ENCODE assay signal across 29 mouse cellular contexts in the genomic region with DNA sequence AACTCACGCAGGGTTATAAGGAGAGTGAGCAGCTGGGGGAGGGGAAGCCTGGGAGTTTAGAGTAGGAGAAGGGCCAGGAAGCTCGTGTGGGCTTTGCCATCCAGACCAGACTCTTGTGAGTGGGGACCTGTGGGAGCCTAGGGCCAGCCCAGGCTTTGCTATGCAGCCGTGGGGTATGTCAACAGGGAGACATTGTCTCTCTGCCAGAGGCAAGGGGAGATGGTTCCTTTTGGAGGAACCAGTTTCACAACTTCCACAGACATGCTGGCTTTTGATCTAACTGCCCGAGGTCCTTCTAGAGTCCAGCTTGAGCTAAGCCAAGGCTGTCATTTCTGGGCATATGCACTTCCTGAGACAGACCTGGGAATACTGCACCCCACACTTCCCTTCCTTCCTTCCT. TPM values are rescaled to one million over a fixed set of nuclear protein-coding genes. Genes with fewer than 3 reads are reported as not detected.
DNase-seq lines count a peak whose midpoint lies in the region; ATAC-seq and TF ChIP-seq lines count a peak whose summit lies in the region.
"Had no signal": no experiment of that assay in that cellular context is flagged by ENCODE, and none has a peak within 500 bp of the region (broad histone marks: within the 10 kb centered on the region; RNA-seq: fewer than 3 reads in every experiment).

No protein-coding gene starts in this region.

- DNase-seq in lung, embryonic 14.5 days = peak; percentile 43
- no peak for DNase-seq in lung, postnatal 14 days
- peak; percentile 10 for DNase-seq in urinary bladder, postnatal 14 days (ENCODE audit: low spot score)
- DNase-seq in urinary bladder, postnatal 36 days (ENCODE audit: low spot score in 2 of 2) = no peak
- no peak for DNase-seq in gastrocnemius, postnatal 14 days
- DNase-seq in left cerebral cortex, postnatal 25 days (ENCODE audit: low spot score in 2 of 2) = no peak
- DNase-seq: adrenal gland, postnatal 14 days; cerebellum, adult 11 months; cerebellum, postnatal 10 days; forebrain, postnatal 0 days; heart, postnatal 14 days; kidney, postnatal 4 days; layer of hippocampus, postnatal 36 days; liver; lung, postnatal 10 days; midbrain, embryonic 14.5 days; right cerebral cortex, postnatal 14 days; thymus, adult 2 months; thymus, postnatal 4 days had no signal

- WGBS in lung, embryonic 14.5 days = 39% methylated on average over 4 of the region's 4 CpGs

- H3K4me2 ChIP-seq in lung, embryonic 14.5 days = no peak overlapping the region
- H3K4me2 ChIP-seq: forebrain, embryonic 12.5 days; hindbrain, embryonic 15.5 days; neural tube, embryonic 15.5 days had no signal

- no peaks in the 10 kb centered on the region for H3K36me3 ChIP-seq in lung, embryonic 14.5 days (ENCODE audit: insufficient read depth)
- H3K36me3 ChIP-seq: forebrain, embryonic 12.5 days; hindbrain, embryonic 10.5 days; hindbrain, embryonic 15.5 days; neural tube, embryonic 15.5 days had no signal

- no peak overlapping the region for H3K9ac ChIP-seq in lung, embryonic 14.5 days
- H3K9ac ChIP-seq: forebrain, embryonic 12.5 days; forebrain, postnatal 0 days; hindbrain, embryonic 15.5 days; liver, embryonic 14.5 days; neural tube, embryonic 15.5 days had no signal

- H3K27me3 ChIP-seq in lung, embryonic 14.5 days (ENCODE audit: insufficient read depth, low read length) = no peaks in the 10 kb centered on the region
- H3K27me3 ChIP-seq: hindbrain, embryonic 15.5 days; neural tube, embryonic 15.5 days had no signal

- peak overlapping the region; percentile 24; the same call in 1 of the 2 replicates for H3K27ac ChIP-seq in lung, embryonic 14.5 days (ENCODE audit: low read depth)
- H3K27ac ChIP-seq: forebrain, embryonic 12.5 days; hindbrain, embryonic 10.5 days; hindbrain, embryonic 15.5 days; kidney, postnatal 0 days; liver, embryonic 14.5 days; neural tube, embryonic 15.5 days had no signal

- intact Hi-C loops in gastrocnemius, postnatal 14 days (cut with DNase I; ENCODE audit: low total_unique reads) = no loop called here
- intact Hi-C loops in left cerebral cortex, postnatal 25 days (cut with DNase I) = no loop called here

- no peak for TF ChIP-seq CTCF in lung, embryonic 14.5 days (IDR thresholded peaks at IDR 0.05; ENCODE audit: low read depth)

- H3K9me3 ChIP-seq in lung, embryonic 14.5 days (ENCODE audit: low read depth, low read length) = no peaks in the 10 kb centered on the region
- H3K9me3 ChIP-seq: forebrain, embryonic 12.5 days; hindbrain, embryonic 10.5 days; hindbrain, embryonic 15.5 days; neural tube, embryonic 15.5 days had no signal

- peaks cover 8% of the 10 kb centered on the region; the same call in 1 of the 2 replicates for H3K4me1 ChIP-seq in lung, embryonic 14.5 days (ENCODE audit: insufficient read depth)
- H3K4me1 ChIP-seq: forebrain, embryonic 12.5 days; hindbrain, embryonic 15.5 days; neural tube, embryonic 15.5 days had no signal

- peak; percentile 54; the same call in 1 of the 2 replicates for ATAC-seq in lung, embryonic 14.5 days (ENCODE audit: insufficient read depth)
- peak; percentile 24; the same call in 1 of the 2 replicates for ATAC-seq in megakaryocyte-erythroid progenitor cell, adult 5-6 weeks (replicated peaks; ENCODE audit: low FRiP score, low TSS enrichment, poor library complexity, severe bottlenecking)
- ATAC-seq: CD4-positive, CD25-positive, alpha-beta regulatory T cell, adult 4 months; forebrain, postnatal 0 days; inflammation-experienced regulatory T-cells, adult 6 months had no signal

- H3K4me3 ChIP-seq in lung, embryonic 14.5 days (ENCODE audit: low read depth, low read length) = no peak overlapping the region
- H3K4me3 ChIP-seq: forebrain, embryonic 12.5 days; hindbrain, embryonic 10.5 days; hindbrain, embryonic 15.5 days; megakaryocyte, embryonic 14.5 days; neural tube, embryonic 15.5 days had no signal

RNA-seq across cellular contexts. Expression of a gene that starts 25.4 kb away (rescaled TPM):
- polyA plus RNA-seq in lung, embryonic 14.5 days (2014; fragmentation: Nextera tagmentation; extraction: Ambion mirVana) = 6.1 and 8.1 TPM in 2 replicates
- 1.9 TPM in 1 of 2 replicates, not detected in the other for total RNA-seq in megakaryocyte-erythroid progenitor cell, adult 5-6 weeks (2014; fragmentation: Nextera tagmentation)
- total RNA-seq in megakaryocyte-erythroid progenitor cell, adult 5-6 weeks (2017) = 0.15 TPM in 1 of 2 replicates, not detected in the other
- total RNA-seq in gastrocnemius, postnatal 14 days (2021) = 1 to 10 TPM; 7.9 to 8.7 TPM
- total RNA-seq in left cerebral cortex, postnatal 25 days (2021) = 1 to 10 TPM in 1 of 2 experiments, under 1 TPM in 1; 0.76 to 1.1 TPM
- polyA plus RNA-seq: CD4-positive, CD25-positive, alpha-beta regulatory T cell, adult 4 months; inflammation-experienced regulatory T-cells, adult 6 months had no signal

Comparison
In these comparisons a context has a peak if more than half of its experiments do, and no peak if none do; other contexts are left out.
1. DNase-seq: peak in lung, embryonic 14.5 days (single experiment) and urinary bladder, postnatal 14 days (single experiment); none in lung, postnatal 14 days (single experiment), urinary bladder, postnatal 36 days (0 of 2), gastrocnemius, postnatal 14 days (single experiment) and left cerebral cortex, postnatal 25 days (0 of 2).